Comparison of ENCODE assay signal across 8 mouse cellular contexts in the genomic region with DNA sequence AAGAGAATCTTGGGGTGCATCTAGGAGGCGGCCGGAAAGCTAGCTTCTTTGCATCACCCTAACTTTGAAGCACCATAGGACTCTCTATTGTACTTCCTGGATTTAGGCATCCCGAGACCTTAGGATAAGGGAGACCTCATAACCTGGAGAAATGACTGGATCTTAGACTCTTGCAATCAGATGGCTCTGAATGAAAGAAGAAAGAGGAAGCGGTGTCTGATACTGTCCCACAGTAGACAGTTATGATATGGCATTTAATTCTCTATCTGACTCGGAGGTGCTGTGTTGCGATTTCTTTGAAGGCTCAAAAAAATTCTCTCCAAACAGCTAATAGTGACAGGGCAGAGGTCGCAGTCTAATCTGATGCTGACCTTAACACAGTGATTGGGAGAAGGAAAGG. TPM values are rescaled to one million over a fixed set of nuclear protein-coding genes. Genes with fewer than 3 reads are reported as not detected.
DNase-seq lines count a peak whose midpoint lies in the region; ATAC-seq lines count a peak whose summit lies in the region.

No protein-coding gene starts in this region.

- peak overlapping the region; percentile 63 for H3K9ac ChIP-seq in heart, embryonic 15.5 days
- H3K9ac ChIP-seq in embryonic facial prominence, embryonic 11.5 days (replicated peaks; ENCODE audit: low read length) = peak overlapping the region; percentile 79
- H3K9ac ChIP-seq in hindbrain, embryonic 14.5 days = peak overlapping the region; percentile 89
- peak overlapping the region; percentile 86 for H3K9ac ChIP-seq in midbrain, embryonic 12.5 days (replicated peaks)

- no peak overlapping the region for H3K27ac ChIP-seq in heart, embryonic 15.5 days
- no peak overlapping the region for H3K27ac ChIP-seq in embryonic facial prominence, embryonic 11.5 days (replicated peaks; ENCODE audit: low read depth, low read length)
- peak overlapping the region; percentile 96 for H3K27ac ChIP-seq in hindbrain, embryonic 14.5 days
- peak overlapping the region; percentile 94 for H3K27ac ChIP-seq in midbrain, embryonic 12.5 days (replicated peaks)

- 22% methylated on average over 7 of the region's 7 CpGs for WGBS in heart, embryonic 15.5 days
- 23% methylated on average over 7 of the region's 7 CpGs for WGBS in embryonic facial prominence, embryonic 11.5 days
- 24% methylated on average over 7 of the region's 7 CpGs for WGBS in hindbrain, embryonic 14.5 days
- 19% methylated on average over 7 of the region's 7 CpGs for WGBS in midbrain, embryonic 12.5 days

- peak overlapping the region; percentile 67 for H3K4me3 ChIP-seq in heart, embryonic 15.5 days
- peak overlapping the region; percentile 70 for H3K4me3 ChIP-seq in embryonic facial prominence, embryonic 11.5 days (ENCODE audit: low read depth, low read length)
- peak overlapping the region; percentile 79 for H3K4me3 ChIP-seq in hindbrain, embryonic 14.5 days (replicated peaks; ENCODE audit: low read length)
- peak overlapping the region; percentile 79 for H3K4me3 ChIP-seq in midbrain, embryonic 12.5 days

- H3K36me3 ChIP-seq in heart, embryonic 15.5 days = no peaks in the 10 kb centered on the region
- H3K36me3 ChIP-seq in embryonic facial prominence, embryonic 11.5 days (replicated peaks; ENCODE audit: control insufficient read depth, insufficient read depth, low read depth, low read length) = no peaks in the 10 kb centered on the region
- H3K36me3 ChIP-seq in hindbrain, embryonic 14.5 days (replicated peaks; ENCODE audit: control insufficient read depth, insufficient read depth) = no peaks in the 10 kb centered on the region
- no peaks in the 10 kb centered on the region for H3K36me3 ChIP-seq in midbrain, embryonic 12.5 days

- H3K27me3 ChIP-seq in heart, embryonic 15.5 days = peaks cover 33% of the 10 kb centered on the region
- H3K27me3 ChIP-seq in embryonic facial prominence, embryonic 11.5 days (ENCODE audit: control insufficient read depth, insufficient read depth, low read length) = no peaks in the 10 kb centered on the region
- no peaks in the 10 kb centered on the region for H3K27me3 ChIP-seq in hindbrain, embryonic 14.5 days (ENCODE audit: control insufficient read depth, insufficient read depth, low read length)
- H3K27me3 ChIP-seq in midbrain, embryonic 12.5 days = peaks cover 15% of the 10 kb centered on the region

- no peak for ATAC-seq in heart, embryonic 15.5 days (replicated peaks; ENCODE audit: insufficient number of reproducible peaks, insufficient read depth, low FRiP score, low read depth)
- peak; percentile 22; the same call in 1 of the 2 replicates for ATAC-seq in embryonic facial prominence, embryonic 11.5 days (replicated peaks; ENCODE audit: insufficient number of reproducible peaks, low FRiP score, low TSS enrichment, low read depth)
- no peak for ATAC-seq in hindbrain, embryonic 14.5 days (ENCODE audit: low FRiP score)
- ATAC-seq in midbrain, embryonic 12.5 days (ENCODE audit: low FRiP score, low read depth) = no peak

- H3K9me3 ChIP-seq in heart, embryonic 15.5 days (replicated peaks) = no peaks in the 10 kb centered on the region
- H3K9me3 ChIP-seq in embryonic facial prominence, embryonic 11.5 days (replicated peaks; ENCODE audit: control insufficient read depth, low read length) = no peaks in the 10 kb centered on the region
- H3K9me3 ChIP-seq in hindbrain, embryonic 14.5 days (ENCODE audit: control insufficient read depth, low read length) = no peaks in the 10 kb centered on the region
- H3K9me3 ChIP-seq in midbrain, embryonic 12.5 days = no peaks in the 10 kb centered on the region

- intact Hi-C loops in gastrocnemius, postnatal 36 days (cut with DNase I) = loop anchor here (2.0 kb wide), 1 partner anchor 57 kb away; no protein-coding TSS in a partner anchor

- H3K4me2 ChIP-seq in heart, embryonic 15.5 days = peak overlapping the region; percentile 98
- H3K4me2 ChIP-seq in embryonic facial prominence, embryonic 11.5 days (ENCODE audit: low read depth, low read length) = peak overlapping the region; percentile 96
- peak overlapping the region; percentile 76 for H3K4me2 ChIP-seq in hindbrain, embryonic 14.5 days (replicated peaks)
- peak overlapping the region; percentile 77 for H3K4me2 ChIP-seq in midbrain, embryonic 12.5 days (replicated peaks)

- H3K4me1 ChIP-seq in heart, embryonic 15.5 days (replicated peaks) = peaks cover 17% of the 10 kb centered on the region
- no peaks in the 10 kb centered on the region for H3K4me1 ChIP-seq in embryonic facial prominence, embryonic 11.5 days (ENCODE audit: control insufficient read depth, insufficient read depth, low read length)
- peaks cover 23% of the 10 kb centered on the region; the same call in 1 of the 2 replicates for H3K4me1 ChIP-seq in hindbrain, embryonic 14.5 days (replicated peaks; ENCODE audit: control insufficient read depth, insufficient read depth, low read length)
- peaks cover 23% of the 10 kb centered on the region for H3K4me1 ChIP-seq in midbrain, embryonic 12.5 days

- DNase-seq in heart, adult 18-20 months = no peak
- DNase-seq in embryonic facial prominence, embryonic 11.5 days (ENCODE audit: low spot score) = no peak
- no peak for DNase-seq in hindbrain, embryonic 14.5 days (ENCODE audit: low spot score)
- DNase-seq in ovary, postnatal 14 days (ENCODE audit: low spot score) = no peak
- DNase-seq in gastrocnemius, postnatal 36 days = no peak
- no peak for DNase-seq in ovary, postnatal 10 days (ENCODE audit: low spot score)

RNA-seq across cellular contexts. Expression of a gene that starts 0.4 kb away (rescaled TPM):
- polyA plus RNA-seq in heart, embryonic 15.5 days (2015; fragmentation: Nextera tagmentation; extraction: Ambion mirVana) = 12.1 and 13.8 TPM in 2 replicates
- 10 to 100 TPM; 11.7 to 15.8 TPM for total RNA-seq in heart, adult 18-20 months (2021)
- polyA plus RNA-seq in embryonic facial prominence, embryonic 11.5 days (2014; fragmentation: Nextera tagmentation; extraction: Ambion mirVana) = 15.8 and 16.6 TPM in 2 replicates
- 20.2 and 25.1 TPM in 2 replicates for polyA plus RNA-seq in hindbrain, embryonic 14.5 days (2014; fragmentation: Nextera tagmentation; extraction: Ambion mirVana)
- 32.4 and 33.8 TPM in 2 replicates for polyA plus RNA-seq in midbrain, embryonic 12.5 days (2016; fragmentation: Nextera tagmentation; extraction: Ambion mirVana)
- total RNA-seq in gastrocnemius, postnatal 36 days (2021) = 1 to 10 TPM; 5.6 to 6.4 TPM

Comparison
In these comparisons a context has a peak if more than half of its experiments do, and no peak if none do; other contexts are left out.
1. H3K27ac ChIP-seq: peak in hindbrain, embryonic 14.5 days (single experiment) and midbrain, embryonic 12.5 days (single experiment); none in heart, embryonic 15.5 days (single experiment) and embryonic facial prominence, embryonic 11.5 days (single experiment).
2. Peak in every context shown above with its lines, with median percentiles within 50 percentile points of each other: H3K4me2 ChIP-seq, H3K4me3 ChIP-seq and H3K9ac ChIP-seq.